Mouse (Mus musculus): ENCODE results near the gene Snrnp40. TPM values are rescaled to one million over a fixed set of nuclear protein-coding genes. Genes with fewer than 3 reads are reported as not detected.

Gene Snrnp40
- polyA plus RNA-seq (2014; fragmentation: Nextera tagmentation; extraction: Ambion mirVana), result 155 and 166 TPM in 2 replicates

- Histone ChIP-seq H3K27me3 (replicated peaks; ENCODE audit: control insufficient read depth, insufficient read depth, low read length) (no peaks in the 10 kb centered on the region), H3K9me3 (ENCODE audit: control insufficient read depth, low read length) (no peaks in the 10 kb centered on the region), H3K4me3 (ENCODE audit: low read depth, low read length) (peak within 1 kb of the TSS; percentile 98), H3K4me1 (replicated peaks; ENCODE audit: control insufficient read depth, insufficient read depth, low read length) (peaks cover 14% of the 10 kb centered on the region), H3K36me3 (ENCODE audit: control insufficient read depth, insufficient read depth, low read length) (peaks cover 26% of the 10 kb centered on the region), H3K27ac (ENCODE audit: low read depth) (peak within 1 kb of the TSS; percentile 61), H3K9ac (ENCODE audit: low read length) (peak within 1 kb of the TSS; percentile 94), H3K4me2 (ENCODE audit: low read length) (peak within 1 kb of the TSS; percentile 96)
- ATAC-seq (replicated peaks; ENCODE audit: low FRiP score, low TSS enrichment, low read depth) (peak; percentile 99), DNase-seq (ENCODE audit: low spot score) (peak; percentile 96)
- WGBS, result under 1% methylated on average over 49 of the region's 49 CpGs
These were observed at the start of gene Snrnp40, which contains the start of gene Zcchc17 for GRCm38 (mm10) chr4:130359486-130360237. Gene Snrnp40 (plus strand): TSS chr4:130360132. Gene Zcchc17 (minus strand): TSS chr4:130359943.

- Histone ChIP-seq H3K36me3 (ENCODE audit: control insufficient read depth, insufficient read depth, low read length) (peaks cover 21% of the 10 kb centered on the region), H3K27ac (ENCODE audit: low read depth) (no peak overlapping the region), H3K9me3 (ENCODE audit: control insufficient read depth, low read length) (no peaks in the 10 kb centered on the region), H3K4me3 (ENCODE audit: low read depth, low read length) (no peak overlapping the region), H3K9ac (ENCODE audit: low read length) (no peak overlapping the region), H3K27me3 (replicated peaks; ENCODE audit: control insufficient read depth, insufficient read depth, low read length) (peaks cover 35% of the 10 kb centered on the region), H3K4me2 (ENCODE audit: low read length) (no peak overlapping the region), H3K4me1 (replicated peaks; ENCODE audit: control insufficient read depth, insufficient read depth, low read length) (peaks cover 13% of the 10 kb centered on the region; the same call in 1 of the 2 replicates)
- DNase-seq (ENCODE audit: low spot score) (no peak), ATAC-seq (replicated peaks; ENCODE audit: low FRiP score, low TSS enrichment, low read depth) (no peak)
- 86% methylated on average over 3 of the region's 3 CpGs for WGBS
These were observed 47.4 kb upstream of the Snrnp40 start for GRCm38 (mm10) chr4:130312526-130312925.

- WGBS, result 93% methylated on average over 4 of the region's 4 CpGs
- H3K4me2 ChIP-seq (ENCODE audit: low read length), result no peak overlapping the region
- H3K4me3 ChIP-seq (ENCODE audit: low read depth, low read length), result no peak overlapping the region
- H3K36me3 ChIP-seq (ENCODE audit: control insufficient read depth, insufficient read depth, low read length), result peaks cover 26% of the 10 kb centered on the region
- no peaks in the 10 kb centered on the region for H3K9me3 ChIP-seq (ENCODE audit: control insufficient read depth, low read length)
- H3K4me1 ChIP-seq (replicated peaks; ENCODE audit: control insufficient read depth, insufficient read depth, low read length), result peaks cover 6% of the 10 kb centered on the region; the same call in 1 of the 2 replicates
- DNase-seq (ENCODE audit: low spot score) (no peak), ATAC-seq (replicated peaks; ENCODE audit: low FRiP score, low TSS enrichment, low read depth) (no peak)
- H3K27me3 ChIP-seq (replicated peaks; ENCODE audit: control insufficient read depth, insufficient read depth, low read length), result peaks cover 26% of the 10 kb centered on the region
- H3K9ac ChIP-seq (ENCODE audit: low read length), result no peak overlapping the region
- no peak overlapping the region for H3K27ac ChIP-seq (ENCODE audit: low read depth)
These were observed 46.4 kb upstream of the Snrnp40 start for GRCm38 (mm10) chr4:130313552-130313951.

GRCm38 (mm10) chr4:130315771-130316527 is 44.0 kb upstream of the Snrnp40 start:
- no peak for ATAC-seq (replicated peaks; ENCODE audit: low FRiP score, low TSS enrichment, low read depth)
- H3K4me2 ChIP-seq (ENCODE audit: low read length), result no peak overlapping the region
- no peaks in the 10 kb centered on the region for H3K9me3 ChIP-seq (ENCODE audit: control insufficient read depth, low read length)
- H3K9ac ChIP-seq (ENCODE audit: low read length), result no peak overlapping the region
- no peak for DNase-seq (ENCODE audit: low spot score)
- H3K4me3 ChIP-seq (ENCODE audit: low read depth, low read length), result no peak overlapping the region
- peaks cover 35% of the 10 kb centered on the region for H3K36me3 ChIP-seq (ENCODE audit: control insufficient read depth, insufficient read depth, low read length)
- H3K27ac ChIP-seq (ENCODE audit: low read depth), result peak overlapping the region; percentile 16; the same call in 1 of the 2 replicates
- H3K4me1 ChIP-seq (replicated peaks; ENCODE audit: control insufficient read depth, insufficient read depth, low read length), result 0 out of 2 replicates have a peak, but pooled peaks cover 4% of the 10 kb centered on the region
- H3K27me3 ChIP-seq (replicated peaks; ENCODE audit: control insufficient read depth, insufficient read depth, low read length), result peaks cover 5% of the 10 kb centered on the region; the same call in 1 of the 2 replicates
- 78% methylated on average over 13 of the region's 13 CpGs for WGBS

GRCm38 (mm10) chr4:130316691-130317090 is 43.2 kb upstream of the Snrnp40 start:
- H3K9ac ChIP-seq (ENCODE audit: low read length), result no peak overlapping the region
- H3K4me2 ChIP-seq (ENCODE audit: low read length), result no peak overlapping the region
- 0 out of 2 replicates have a peak, but pooled peaks cover 4% of the 10 kb centered on the region for H3K4me1 ChIP-seq (replicated peaks; ENCODE audit: control insufficient read depth, insufficient read depth, low read length)
- no peaks in the 10 kb centered on the region for H3K9me3 ChIP-seq (ENCODE audit: control insufficient read depth, low read length)
- DNase-seq (ENCODE audit: low spot score), result no peak
- no peak for ATAC-seq (replicated peaks; ENCODE audit: low FRiP score, low TSS enrichment, low read depth)
- H3K27me3 ChIP-seq (replicated peaks; ENCODE audit: control insufficient read depth, insufficient read depth, low read length), result 0 out of 2 replicates have a peak, but pooled peaks cover 2% of the 10 kb centered on the region
- H3K4me3 ChIP-seq (ENCODE audit: low read depth, low read length), result no peak overlapping the region
- H3K27ac ChIP-seq (ENCODE audit: low read depth), result peak overlapping the region; percentile 16; the same call in 1 of the 2 replicates
- WGBS, result 85% methylated on average over 10 of the region's 10 CpGs
- peaks cover 36% of the 10 kb centered on the region for H3K36me3 ChIP-seq (ENCODE audit: control insufficient read depth, insufficient read depth, low read length)

GRCm38 (mm10) chr4:130318122-130318521 is 41.8 kb upstream of the Snrnp40 start:
- H3K27me3 ChIP-seq (replicated peaks; ENCODE audit: control insufficient read depth, insufficient read depth, low read length), result no peaks in the 10 kb centered on the region
- no peak for DNase-seq (ENCODE audit: low spot score)
- no peak for ATAC-seq (replicated peaks; ENCODE audit: low FRiP score, low TSS enrichment, low read depth)
- H3K4me1 ChIP-seq (replicated peaks; ENCODE audit: control insufficient read depth, insufficient read depth, low read length), result 0 out of 2 replicates have a peak, but pooled peaks cover 4% of the 10 kb centered on the region
- H3K4me2 ChIP-seq (ENCODE audit: low read length), result no peak overlapping the region
- H3K27ac ChIP-seq (ENCODE audit: low read depth), result no peak overlapping the region
- WGBS, result 62% methylated on average over 3 of the region's 3 CpGs
- H3K9ac ChIP-seq (ENCODE audit: low read length), result no peak overlapping the region
- H3K36me3 ChIP-seq (ENCODE audit: control insufficient read depth, insufficient read depth, low read length), result peaks cover 42% of the 10 kb centered on the region
- H3K4me3 ChIP-seq (ENCODE audit: low read depth, low read length), result no peak overlapping the region
- no peaks in the 10 kb centered on the region for H3K9me3 ChIP-seq (ENCODE audit: control insufficient read depth, low read length)

- Histone ChIP-seq H3K4me3 (ENCODE audit: low read depth, low read length) (no peak overlapping the region), H3K4me2 (ENCODE audit: low read length) (no peak overlapping the region), H3K27ac (ENCODE audit: low read depth) (no peak overlapping the region), H3K27me3 (replicated peaks; ENCODE audit: control insufficient read depth, insufficient read depth, low read length) (no peaks in the 10 kb centered on the region), H3K36me3 (ENCODE audit: control insufficient read depth, insufficient read depth, low read length) (peaks cover 47% of the 10 kb centered on the region), H3K9me3 (ENCODE audit: control insufficient read depth, low read length) (no peaks in the 10 kb centered on the region), H3K9ac (ENCODE audit: low read length) (no peak overlapping the region), H3K4me1 (replicated peaks; ENCODE audit: control insufficient read depth, insufficient read depth, low read length) (0 out of 2 replicates have a peak, but pooled peaks cover 4% of the 10 kb centered on the region)
- WGBS, result 83% methylated on average over 7 of the region's 7 CpGs
- ATAC-seq (replicated peaks; ENCODE audit: low FRiP score, low TSS enrichment, low read depth) (no peak), DNase-seq (ENCODE audit: low spot score) (no peak)
These were observed 40.4 kb upstream of the Snrnp40 start for GRCm38 (mm10) chr4:130319564-130319963.

GRCm38 (mm10) chr4:130321640-130322039 is 38.3 kb upstream of the Snrnp40 start:
- WGBS, result 89% methylated on average over 7 of the region's 7 CpGs
- peaks cover 53% of the 10 kb centered on the region for H3K36me3 ChIP-seq (ENCODE audit: control insufficient read depth, insufficient read depth, low read length)
- H3K4me2 ChIP-seq (ENCODE audit: low read length), result no peak overlapping the region
- DNase-seq (ENCODE audit: low spot score) (no peak), ATAC-seq (replicated peaks; ENCODE audit: low FRiP score, low TSS enrichment, low read depth) (no peak)
- no peaks in the 10 kb centered on the region for H3K27me3 ChIP-seq (replicated peaks; ENCODE audit: control insufficient read depth, insufficient read depth, low read length)
- H3K4me3 ChIP-seq (ENCODE audit: low read depth, low read length), result no peak overlapping the region
- H3K4me1 ChIP-seq (replicated peaks; ENCODE audit: control insufficient read depth, insufficient read depth, low read length), result no peaks in the 10 kb centered on the region
- H3K9me3 ChIP-seq (ENCODE audit: control insufficient read depth, low read length), result no peaks in the 10 kb centered on the region
- H3K27ac ChIP-seq (ENCODE audit: low read depth), result no peak overlapping the region
- H3K9ac ChIP-seq (ENCODE audit: low read length), result no peak overlapping the region
